Comparison of ENCODE assay signal across 8 mouse cellular contexts in genomic region chr3:152749461-152749871, GRCm38 (mm10). TPM values are rescaled to one million over a fixed set of nuclear protein-coding genes. Genes with fewer than 3 reads are reported as not detected.
A peak's percentile ranks its signal among the peaks of the same experiment; 100 is the strongest.
DNase-seq lines count a peak whose midpoint lies in the region; ATAC-seq and TF ChIP-seq lines count a peak whose summit lies in the region.

No protein-coding gene starts in this region.

- no peaks in the 10 kb centered on the region for H3K4me1 ChIP-seq in embryonic facial prominence, embryonic 11.5 days (ENCODE audit: control insufficient read depth, insufficient read depth, low read length)
- H3K4me1 ChIP-seq in embryonic facial prominence, embryonic 10.5 days: 0 out of 2 replicates have a peak, but pooled peaks cover 3% of the 10 kb centered on the region
- H3K4me1 ChIP-seq in lung, adult 2 months (ENCODE audit: control insufficient read depth, insufficient read depth, low read length): no peaks in the 10 kb centered on the region
- H3K4me1 ChIP-seq in stomach, embryonic 15.5 days: no peaks in the 10 kb centered on the region

- no peak overlapping the region for H3K4me3 ChIP-seq in embryonic facial prominence, embryonic 11.5 days (ENCODE audit: low read depth, low read length)
- no peak overlapping the region for H3K4me3 ChIP-seq in embryonic facial prominence, embryonic 10.5 days
- H3K4me3 ChIP-seq in lung, adult 2 months (replicated peaks; ENCODE audit: extremely low read depth, low read depth, low read length): no peak overlapping the region
- no peak overlapping the region for H3K4me3 ChIP-seq in stomach, embryonic 15.5 days (replicated peaks)

- DNase-seq in embryonic facial prominence, embryonic 11.5 days (ENCODE audit: low spot score): peak; percentile 75
- no peak for DNase-seq in embryonic facial prominence, embryonic 10.5 days (ENCODE audit: low spot score)
- DNase-seq in lung, adult 2 months: no peak
- DNase-seq in lung, adult 18-20 months: no peak
- DNase-seq in large intestine, adult 2 months (ENCODE audit: low read depth, low spot score): peak; percentile 38
- DNase-seq in frontal cortex, postnatal 36 days (ENCODE audit: low spot score in 2 of 2): no peak

- H3K27me3 ChIP-seq in embryonic facial prominence, embryonic 11.5 days (ENCODE audit: control insufficient read depth, insufficient read depth, low read length): no peaks in the 10 kb centered on the region
- H3K27me3 ChIP-seq in embryonic facial prominence, embryonic 10.5 days (replicated peaks; ENCODE audit: low read depth, poor library complexity, severe bottlenecking): no peaks in the 10 kb centered on the region
- H3K27me3 ChIP-seq in stomach, embryonic 15.5 days (replicated peaks): no peaks in the 10 kb centered on the region

- no peaks in the 10 kb centered on the region for H3K9me3 ChIP-seq in embryonic facial prominence, embryonic 11.5 days (replicated peaks; ENCODE audit: control insufficient read depth, low read length)
- no peaks in the 10 kb centered on the region for H3K9me3 ChIP-seq in embryonic facial prominence, embryonic 10.5 days
- no peaks in the 10 kb centered on the region for H3K9me3 ChIP-seq in stomach, embryonic 15.5 days

- H3K36me3 ChIP-seq in embryonic facial prominence, embryonic 11.5 days (replicated peaks; ENCODE audit: control insufficient read depth, insufficient read depth, low read depth, low read length): no peaks in the 10 kb centered on the region
- H3K36me3 ChIP-seq in embryonic facial prominence, embryonic 10.5 days (replicated peaks): peaks cover 18% of the 10 kb centered on the region
- H3K36me3 ChIP-seq in stomach, embryonic 15.5 days: no peaks in the 10 kb centered on the region; the same call in 1 of the 2 replicates

- TF ChIP-seq POLR2A in lung, adult 2 months (IDR thresholded peaks at IDR 0.05; ENCODE audit: borderline replicate concordance, extremely low read depth, low read depth, low read length): no peak

- WGBS in embryonic facial prominence, embryonic 11.5 days: 37% methylated on average over 3 of the region's 3 CpGs
- 37% methylated on average over 3 of the region's 3 CpGs for WGBS in embryonic facial prominence, embryonic 10.5 days
- WGBS in lung, adult 2 months: 32% methylated on average over 3 of the region's 3 CpGs
- 30% methylated on average over 3 of the region's 3 CpGs for WGBS in large intestine, adult 2 months
- WGBS in stomach, embryonic 15.5 days: 31% methylated on average over 3 of the region's 3 CpGs

- no peak overlapping the region for H3K27ac ChIP-seq in embryonic facial prominence, embryonic 11.5 days (replicated peaks; ENCODE audit: low read depth, low read length)
- H3K27ac ChIP-seq in embryonic facial prominence, embryonic 10.5 days (replicated peaks): no peak overlapping the region
- no peak overlapping the region for H3K27ac ChIP-seq in stomach, embryonic 15.5 days

- no peak overlapping the region for H3K4me2 ChIP-seq in embryonic facial prominence, embryonic 11.5 days (ENCODE audit: low read depth, low read length)
- no peak overlapping the region for H3K4me2 ChIP-seq in stomach, embryonic 15.5 days

- no peak for ATAC-seq in embryonic facial prominence, embryonic 11.5 days (replicated peaks; ENCODE audit: insufficient number of reproducible peaks, low FRiP score, low TSS enrichment, low read depth)
- ATAC-seq in common myeloid progenitor, adult 5-6 weeks (replicated peaks; ENCODE audit: low read depth, poor library complexity, severe bottlenecking): peak; percentile 68
- peak; percentile 72; the same call in 1 of the 2 replicates for ATAC-seq in stomach, embryonic 15.5 days (ENCODE audit: insufficient read depth, low FRiP score, low read depth)

- no peak overlapping the region for H3K9ac ChIP-seq in embryonic facial prominence, embryonic 11.5 days (replicated peaks; ENCODE audit: low read length)
- no peak overlapping the region for H3K9ac ChIP-seq in stomach, embryonic 15.5 days

- peak; percentile 38; the same call in 1 of the 2 replicates for TF ChIP-seq CTCF in lung, adult 2 months (IDR thresholded peaks at IDR 0.05; ENCODE audit: insufficient read depth, low read length)

RNA-seq across cellular contexts. Expression of gene Pigk, which starts 35.6 kb away (rescaled TPM):
- 43.4 and 49.1 TPM in 2 replicates for polyA plus RNA-seq in embryonic facial prominence, embryonic 11.5 days (2014; fragmentation: Nextera tagmentation; extraction: Ambion mirVana)
- 32.4 and 34.1 TPM in 2 replicates for polyA plus RNA-seq in embryonic facial prominence, embryonic 10.5 days (2016; fragmentation: Nextera tagmentation; extraction: Ambion mirVana)
- 7.6 and 12.2 TPM in 2 replicates for polyA plus RNA-seq in lung, adult 2 months (2012; rRNA removed)
- 46.2 and 87.7 TPM in 2 replicates for total RNA-seq in common myeloid progenitor, adult 5-6 weeks (2017)
- 7.5 and 9.9 TPM in 2 replicates for polyA plus RNA-seq in large intestine, adult 2 months (2012; rRNA removed)
- polyA plus RNA-seq in stomach, embryonic 15.5 days (2015; fragmentation: Nextera tagmentation; extraction: Ambion mirVana): 41.0 and 44.9 TPM in 2 replicates

Comparison
In these comparisons a context has a peak if more than half of its experiments do, and no peak if none do; other contexts are left out.
1. DNase-seq: peak in embryonic facial prominence, embryonic 11.5 days (single experiment) and large intestine, adult 2 months (single experiment); none in embryonic facial prominence, embryonic 10.5 days (single experiment), lung, adult 2 months (single experiment), lung, adult 18-20 months (0 of 2) and frontal cortex, postnatal 36 days (0 of 2).